Mouse (Mus musculus) right cerebral cortex, adult 2 months (tissue): ENCODE measurements around the gene Nxnl2.

Experiments
- DNase-seq, 2 experiments: peaks; one replicate each; pipeline ENCODE4 v3.0.0; 2021 to 2022; ENCODE audit warnings: low spot score in 2 of 2

Nxnl2 gene

DNA sequence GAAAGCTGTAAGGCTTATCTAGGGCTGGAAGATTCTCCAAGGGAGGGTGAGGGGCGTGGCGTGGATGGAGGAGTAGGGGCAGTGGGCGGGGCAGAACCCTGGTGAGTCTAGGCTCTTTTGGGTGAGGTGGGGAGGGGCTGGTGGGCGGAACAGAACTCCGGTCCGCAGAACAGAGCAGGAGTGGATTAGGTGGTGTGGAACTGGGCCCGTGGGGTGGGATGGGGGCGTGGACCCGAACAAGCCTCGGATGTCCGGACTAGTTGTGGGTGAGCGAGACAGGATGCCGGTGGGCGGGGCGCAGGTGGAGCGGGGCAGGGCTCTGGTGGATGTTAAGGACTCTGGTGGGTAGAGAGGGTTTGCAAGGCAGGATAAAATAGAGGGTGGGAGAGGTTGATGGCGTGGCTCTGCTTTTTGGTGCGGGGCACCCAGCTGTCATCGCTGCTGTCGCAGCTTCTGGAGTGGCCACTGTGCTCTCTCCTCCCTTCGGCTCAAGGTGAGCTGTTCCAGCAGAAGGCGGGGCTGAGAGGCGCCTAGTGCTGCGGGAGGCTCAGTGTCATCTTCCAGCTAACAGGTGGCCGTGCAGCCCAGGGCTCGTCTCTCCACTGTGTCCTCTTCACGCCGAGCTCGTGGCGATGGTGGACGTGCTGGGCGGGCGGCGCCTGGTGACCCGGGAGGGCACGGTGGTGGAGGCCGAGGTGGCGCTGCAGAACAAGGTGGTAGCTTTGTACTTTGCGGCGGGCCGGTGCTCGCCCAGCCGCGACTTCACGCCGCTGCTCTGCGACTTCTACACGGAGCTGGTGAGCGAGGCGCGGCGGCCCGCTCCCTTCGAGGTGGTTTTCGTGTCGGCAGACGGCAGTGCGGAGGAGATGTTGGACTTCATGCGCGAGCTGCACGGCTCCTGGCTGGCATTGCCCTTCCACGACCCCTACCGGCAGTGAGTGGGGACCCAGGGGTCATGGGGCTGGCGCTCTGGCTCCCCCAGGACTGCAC, at the start of gene Nxnl2:
Gene Nxnl2, plus strand, starts transcription at position 332 of the 990 bp plus-strand sequence.
- peak in 1 of 2 experiments; percentile 28 for DNase-seq

GRCm38 (mm10) chr13:51121966-51122365, 48.9 kb upstream of the Nxnl2 start:
- no peak for DNase-seq

DNA sequence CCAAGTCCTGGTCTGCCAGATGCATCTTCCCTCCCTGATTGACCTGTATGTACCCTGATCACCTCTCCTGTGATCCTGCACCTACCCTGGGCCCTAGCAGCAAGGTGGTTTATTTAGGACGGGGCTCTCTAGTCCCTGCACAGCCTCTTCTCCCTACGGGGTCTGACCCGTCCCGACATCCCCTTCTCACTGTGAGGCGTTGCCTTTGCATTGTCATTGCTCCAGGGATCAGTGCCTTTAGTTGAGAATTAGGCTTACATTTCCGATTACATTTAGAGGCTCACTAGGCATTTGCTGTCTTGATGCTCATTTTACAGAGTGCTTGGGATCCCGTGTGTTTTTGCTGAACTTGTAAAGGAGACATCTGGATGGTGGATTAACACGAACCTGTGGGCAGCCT, 48.1 kb upstream of the Nxnl2 start:
- DNase-seq = no peak

- DNase-seq = no peak
Observed at GRCm38 (mm10) chr13:51125357-51125756, 45.5 kb upstream of the Nxnl2 start.

- DNase-seq = no peak
Observed at GRCm38 (mm10) chr13:51127906-51128305, 42.9 kb upstream of the Nxnl2 start.

GRCm38 (mm10) chr13:51128417-51128816, 42.4 kb upstream of the Nxnl2 start:
- no peak for DNase-seq

- peak; percentile 38 to 62 for DNase-seq
Observed at GRCm38 (mm10) chr13:51131179-51131578, 39.6 kb upstream of the Nxnl2 start.

GRCm38 (mm10) chr13:51136315-51136714, 34.5 kb upstream of the Nxnl2 start:
- no peak for DNase-seq

GRCm38 (mm10) chr13:51136996-51137701, 33.7 kb upstream of the Nxnl2 start:
- no peak for DNase-seq

GRCm38 (mm10) chr13:51137702-51138031, 33.2 kb upstream of the Nxnl2 start:
- DNase-seq = no peak

- no peak for DNase-seq
Observed at GRCm38 (mm10) chr13:51147106-51147505, 23.7 kb upstream of the Nxnl2 start.

GRCm38 (mm10) chr13:51152966-51153669, 17.7 kb upstream of the Nxnl2 start:
- DNase-seq = no peak

DNA sequence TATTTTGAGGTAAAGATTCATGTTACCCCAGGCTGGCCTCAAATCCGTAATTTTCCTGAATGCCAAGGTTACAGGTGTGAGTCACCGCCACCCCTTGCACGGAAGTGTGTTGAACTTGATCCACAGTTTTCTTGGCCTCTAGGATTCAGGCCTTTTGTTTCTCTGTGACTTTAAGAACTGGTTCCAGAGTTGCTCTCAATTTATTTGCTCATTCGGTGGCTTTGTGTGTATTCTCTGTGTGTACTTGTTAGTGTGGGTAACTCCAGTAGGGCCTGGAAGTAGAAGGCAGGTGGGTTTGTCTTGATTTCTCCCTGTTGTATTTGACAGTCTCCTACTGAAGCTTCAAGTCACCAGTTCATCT, 17.2 kb upstream of the Nxnl2 start:
- DNase-seq = no peak

DNA sequence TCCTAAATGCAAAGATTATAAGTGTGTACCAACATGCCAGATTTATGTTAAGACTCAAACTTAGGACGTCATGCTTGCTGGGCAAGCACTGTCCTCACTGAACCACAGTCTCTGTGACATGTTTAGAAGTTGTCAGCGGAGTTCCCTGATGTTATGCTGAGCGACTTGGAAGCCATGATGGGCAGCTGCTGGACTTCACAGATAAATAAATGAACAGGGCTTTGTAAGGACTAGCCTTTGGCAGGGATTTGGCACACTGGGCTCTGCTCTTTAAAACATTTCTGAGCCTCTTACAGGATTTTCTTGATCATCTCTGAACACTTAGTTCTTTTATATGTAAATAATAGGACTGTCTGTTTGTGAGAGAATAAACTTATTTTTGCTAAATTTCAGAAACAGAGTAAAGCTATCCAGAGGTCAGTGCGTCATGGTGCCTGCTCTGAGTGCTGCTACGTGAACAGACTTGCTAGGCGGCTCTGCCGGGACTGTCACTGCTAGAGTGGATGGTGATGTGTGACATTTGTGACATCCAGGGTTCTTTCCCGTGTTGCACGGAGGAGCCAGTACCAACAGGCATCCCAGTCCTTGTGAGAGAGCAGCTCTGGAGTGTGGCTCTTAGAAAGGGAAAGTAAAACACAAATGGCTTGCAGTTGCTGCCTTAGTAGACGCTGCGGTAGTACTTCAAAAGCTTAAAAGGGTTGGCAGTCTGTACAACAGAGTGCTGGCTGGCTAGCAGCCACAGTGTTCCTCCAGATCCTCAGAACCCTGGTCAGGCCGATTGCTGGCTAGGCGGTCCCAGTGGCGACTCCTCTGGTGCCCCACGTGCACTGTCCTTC, 15.4 kb upstream of the Nxnl2 start:
- DNase-seq = no peak

DNA sequence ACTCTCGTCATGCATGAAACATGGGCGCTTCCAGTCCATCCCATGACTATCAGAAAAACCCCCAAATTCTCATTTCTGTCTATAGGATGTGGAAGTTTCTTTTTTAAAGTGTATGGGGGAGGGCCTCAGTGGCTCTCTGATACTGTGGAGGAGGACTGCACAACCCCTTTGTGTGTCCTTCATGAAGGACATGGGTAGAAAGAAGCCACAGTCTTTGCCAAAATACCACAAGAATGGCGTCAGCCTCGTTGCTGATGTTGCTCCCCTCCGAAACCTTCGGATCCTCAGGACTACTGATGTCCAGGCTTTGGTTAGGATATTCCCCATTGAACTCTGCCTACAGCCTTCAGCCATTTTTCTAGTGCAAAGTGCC, 14.8 kb upstream of the Nxnl2 start:
- no peak for DNase-seq

- DNase-seq = no peak
Observed at GRCm38 (mm10) chr13:51157291-51157690, 13.5 kb upstream of the Nxnl2 start.

- no peak for DNase-seq
Observed at GRCm38 (mm10) chr13:51161672-51162071, 9.2 kb upstream of the Nxnl2 start.

GRCm38 (mm10) chr13:51162246-51162645, 8.6 kb upstream of the Nxnl2 start:
- DNase-seq = no peak

DNA sequence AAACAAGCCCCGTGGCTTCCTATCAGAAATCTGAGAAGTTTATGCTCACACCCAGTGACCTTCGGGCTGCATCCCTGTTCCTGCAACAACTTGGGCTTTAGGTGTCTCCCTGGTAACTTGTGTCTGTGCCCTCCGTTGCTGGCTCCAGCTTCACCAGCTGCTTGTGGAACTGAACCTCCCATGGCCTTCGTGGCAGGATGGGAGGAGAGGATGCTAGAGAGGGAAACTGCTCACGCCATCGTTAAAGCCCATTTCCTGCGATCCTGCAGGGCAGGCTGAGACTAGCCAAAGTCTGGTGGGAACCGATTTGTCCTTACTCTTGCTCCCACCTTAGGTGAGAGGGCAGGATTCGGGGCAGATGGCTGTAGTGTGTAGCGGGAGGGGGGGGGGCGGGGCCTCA, 4.1 kb upstream of the Nxnl2 start:
- no peak for DNase-seq

GRCm38 (mm10) chr13:51170215-51170614, 607 bp upstream of the Nxnl2 start:
- no peak for DNase-seq

GRCm38 (mm10) chr13:51172601-51173000, 1.8 kb downstream of the Nxnl2 start:
- no peak for DNase-seq

GRCm38 (mm10) chr13:51178932-51179331, 8.1 kb downstream of the Nxnl2 start:
- no peak for DNase-seq
